ENCODE assay signal across 9 mouse cellular contexts in the genomic region with DNA sequence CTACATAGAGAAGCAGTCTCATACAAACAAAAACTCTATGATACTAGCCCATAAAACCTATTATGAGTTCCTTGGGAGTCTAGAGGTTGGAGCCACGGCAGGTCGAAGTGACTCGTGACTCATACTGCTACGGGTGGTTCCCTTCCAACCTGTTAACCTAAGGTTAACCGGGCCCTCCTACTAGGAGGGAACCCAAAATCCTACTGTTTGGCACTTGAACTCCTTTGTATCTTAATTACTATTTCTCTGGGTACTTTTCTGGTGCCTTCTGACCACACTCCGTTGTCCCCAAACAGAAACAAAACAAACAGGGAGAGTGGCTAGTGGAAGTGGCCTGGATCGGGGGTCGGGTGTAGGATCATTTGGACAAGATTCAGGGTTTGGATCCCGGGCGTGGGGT. TPM values are rescaled to one million over a fixed set of nuclear protein-coding genes. Genes with fewer than 3 reads are reported as not detected.
DNase-seq lines count a peak whose midpoint lies in the region; ATAC-seq and TF ChIP-seq lines count a peak whose summit lies in the region.
"Had no signal": no experiment of that assay in that cellular context is flagged by ENCODE, and none has a peak within 500 bp of the region (broad histone marks: within the 10 kb centered on the region; RNA-seq: fewer than 3 reads in every experiment).

No protein-coding gene starts in this region.

- intact Hi-C loops in heart, postnatal 10 days (cut with DNase I), result loop anchor here (5.0 to 10.0 kb wide), 2 partner anchors 40 to 737 kb away; a partner anchor contains a TSS

- H3K36me3 ChIP-seq in heart, embryonic 15.5 days, result peaks cover 30% of the 10 kb centered on the region
- H3K36me3 ChIP-seq in E14TG2a.4 (ENCODE audit: insufficient read depth, low read length), result peaks cover 44% of the 10 kb centered on the region
- peaks cover 44% of the 10 kb centered on the region for H3K36me3 ChIP-seq in hindbrain, embryonic 10.5 days
- H3K36me3 ChIP-seq in midbrain, embryonic 11.5 days (ENCODE audit: control insufficient read depth, insufficient read depth, low read length), result peaks cover 18% of the 10 kb centered on the region

- no peaks in the 10 kb centered on the region for H3K27me3 ChIP-seq in heart, embryonic 15.5 days
- peaks cover 13% of the 10 kb centered on the region for H3K27me3 ChIP-seq in E14TG2a.4 (ENCODE audit: insufficient read depth, low read length)
- H3K27me3 ChIP-seq in hindbrain, embryonic 10.5 days (ENCODE audit: insufficient read depth, poor library complexity, severe bottlenecking), result no peaks in the 10 kb centered on the region
- no peaks in the 10 kb centered on the region for H3K27me3 ChIP-seq in midbrain, embryonic 11.5 days (ENCODE audit: control insufficient read depth, insufficient read depth, low read length)

- no peaks in the 10 kb centered on the region for H3K9me3 ChIP-seq in heart, embryonic 15.5 days (replicated peaks)
- H3K9me3 ChIP-seq in E14TG2a.4 (ENCODE audit: low read length), result no peaks in the 10 kb centered on the region
- no peaks in the 10 kb centered on the region for H3K9me3 ChIP-seq in hindbrain, embryonic 10.5 days
- H3K9me3 ChIP-seq in midbrain, embryonic 11.5 days (ENCODE audit: control insufficient read depth, low read length), result no peaks in the 10 kb centered on the region

- peaks cover 17% of the 10 kb centered on the region for H3K4me1 ChIP-seq in heart, embryonic 15.5 days (replicated peaks)
- peaks cover 31% of the 10 kb centered on the region for H3K4me1 ChIP-seq in E14TG2a.4 (replicated peaks; ENCODE audit: low read depth, low read length)
- peaks cover 32% of the 10 kb centered on the region for H3K4me1 ChIP-seq in hindbrain, embryonic 10.5 days (replicated peaks)
- peaks cover 16% of the 10 kb centered on the region for H3K4me1 ChIP-seq in midbrain, embryonic 11.5 days (ENCODE audit: control insufficient read depth, insufficient read depth, low read length)

- H3K4me3 ChIP-seq in heart, embryonic 15.5 days, result peak overlapping the region; percentile 96
- peak overlapping the region; percentile 99 for H3K4me3 ChIP-seq in E14TG2a.4 (replicated peaks; ENCODE audit: low read length)
- H3K4me3 ChIP-seq in hindbrain, embryonic 10.5 days, result peak overlapping the region; percentile 90
- peak overlapping the region; percentile 89 for H3K4me3 ChIP-seq in midbrain, embryonic 11.5 days (ENCODE audit: low read depth, low read length)

- peak overlapping the region; percentile 66; the same call in 1 of the 2 replicates for H3K27ac ChIP-seq in heart, embryonic 15.5 days
- H3K27ac ChIP-seq in hindbrain, embryonic 10.5 days, result peak overlapping the region; percentile 90
- H3K27ac ChIP-seq in midbrain, embryonic 11.5 days (ENCODE audit: low read depth, low read length), result no peak overlapping the region

- peak overlapping the region; percentile 91 for H3K4me2 ChIP-seq in heart, embryonic 15.5 days
- peak overlapping the region; percentile 74 for H3K4me2 ChIP-seq in midbrain, embryonic 11.5 days

- ATAC-seq in heart, embryonic 15.5 days (replicated peaks; ENCODE audit: insufficient number of reproducible peaks, insufficient read depth, low FRiP score, low read depth), result no peak
- no peak for ATAC-seq in midbrain, embryonic 11.5 days (ENCODE audit: low FRiP score)

- 36% methylated on average over 10 of the region's 10 CpGs for WGBS in heart, embryonic 15.5 days
- WGBS in hindbrain, embryonic 10.5 days, result 56% methylated on average over 10 of the region's 10 CpGs
- WGBS in midbrain, embryonic 11.5 days, result 58% methylated on average over 10 of the region's 10 CpGs

- no peak for TF ChIP-seq CTCF in E14TG2a.4 (conservative IDR thresholded peaks at IDR 0.05; ENCODE audit: low read length)

- no peak for DNase-seq in heart, postnatal 10 days
- no peak for DNase-seq in hindbrain, embryonic 10.5 days (ENCODE audit: low spot score)
- DNase-seq in midbrain, embryonic 11.5 days (ENCODE audit: low spot score, missing footprints), result no peak
- DNase-seq in adrenal gland, postnatal 14 days, result no peak
- DNase-seq in left cerebral cortex, adult 11 months (ENCODE audit: low spot score), result no peak
- DNase-seq in left cerebral cortex, adult 18-20 months (ENCODE audit: low spot score in 2 of 2), result no peak
- DNase-seq: kidney, adult 9 months had no signal

- H3K9ac ChIP-seq in heart, embryonic 15.5 days, result peak overlapping the region; percentile 98
- peak overlapping the region; percentile 92 for H3K9ac ChIP-seq in midbrain, embryonic 11.5 days (ENCODE audit: low read length)

RNA-seq across cellular contexts. Expression of a gene that starts 0.7 kb away (rescaled TPM):
- 89.2 and 106 TPM in 2 replicates for polyA plus RNA-seq in heart, embryonic 15.5 days (2015; fragmentation: Nextera tagmentation; extraction: Ambion mirVana)
- total RNA-seq in heart, postnatal 10 days (2021), result 10 to 100 TPM; 64.2 to 82.9 TPM
- polyA plus RNA-seq in hindbrain, embryonic 10.5 days (2016; fragmentation: Nextera tagmentation; extraction: Ambion mirVana), result 142 and 158 TPM in 2 replicates
- polyA plus RNA-seq in midbrain, embryonic 11.5 days (2014; fragmentation: Nextera tagmentation; extraction: Ambion mirVana), result 92.7 and 104 TPM in 2 replicates
- 75.4 and 100 TPM in 2 replicates for total RNA-seq in adrenal gland, postnatal 14 days (2021)
- 100 to 1,000 TPM in 1 of 2 experiments, 10 to 100 TPM in 1; 88.7 to 103 TPM for total RNA-seq in left cerebral cortex, adult 18-20 months (2021)

RNA-seq across cellular contexts. Expression of a gene that starts 0.8 kb away (rescaled TPM):
- polyA plus RNA-seq in heart, embryonic 15.5 days (2015; fragmentation: Nextera tagmentation; extraction: Ambion mirVana), result 3.6 and 4.4 TPM in 2 replicates
- total RNA-seq in heart, postnatal 10 days (2021), result 10 to 100 TPM; 42.9 to 48.5 TPM
- 5.3 and 5.7 TPM in 2 replicates for polyA plus RNA-seq in hindbrain, embryonic 10.5 days (2016; fragmentation: Nextera tagmentation; extraction: Ambion mirVana)
- polyA plus RNA-seq in midbrain, embryonic 11.5 days (2014; fragmentation: Nextera tagmentation; extraction: Ambion mirVana), result 5.9 and 6.0 TPM in 2 replicates
- total RNA-seq in adrenal gland, postnatal 14 days (2021), result 2.6 and 4.9 TPM in 2 replicates
- total RNA-seq in left cerebral cortex, adult 18-20 months (2021), result 1 to 10 TPM; 5.9 to 9.8 TPM

RNA-seq across cellular contexts. Expression of a gene that starts 12.8 kb away (rescaled TPM):
- 17.7 and 20.8 TPM in 2 replicates for polyA plus RNA-seq in heart, embryonic 15.5 days (2015; fragmentation: Nextera tagmentation; extraction: Ambion mirVana)
- 10 to 100 TPM; 26.4 to 27.9 TPM for total RNA-seq in heart, postnatal 10 days (2021)
- polyA plus RNA-seq in hindbrain, embryonic 10.5 days (2016; fragmentation: Nextera tagmentation; extraction: Ambion mirVana), result 36.7 and 37.2 TPM in 2 replicates
- 30.9 and 34.3 TPM in 2 replicates for polyA plus RNA-seq in midbrain, embryonic 11.5 days (2014; fragmentation: Nextera tagmentation; extraction: Ambion mirVana)
- total RNA-seq in adrenal gland, postnatal 14 days (2021), result 53.1 and 57.7 TPM in 2 replicates
- 10 to 100 TPM; 94.7 to 98.6 TPM for total RNA-seq in left cerebral cortex, adult 18-20 months (2021)

RNA-seq across cellular contexts. Expression of a gene that starts 24.2 kb away (rescaled TPM):
- polyA plus RNA-seq in heart, embryonic 15.5 days (2015; fragmentation: Nextera tagmentation; extraction: Ambion mirVana), result 3.4 and 4.5 TPM in 2 replicates
- total RNA-seq in heart, postnatal 10 days (2021), result 1 to 10 TPM; 6.4 to 6.8 TPM
- 2.3 and 3.3 TPM in 2 replicates for polyA plus RNA-seq in hindbrain, embryonic 10.5 days (2016; fragmentation: Nextera tagmentation; extraction: Ambion mirVana)
- 1.2 and 1.7 TPM in 2 replicates for polyA plus RNA-seq in midbrain, embryonic 11.5 days (2014; fragmentation: Nextera tagmentation; extraction: Ambion mirVana)
- 12.2 and 18.7 TPM in 2 replicates for total RNA-seq in adrenal gland, postnatal 14 days (2021)
- total RNA-seq in left cerebral cortex, adult 18-20 months (2021), result 10 to 100 TPM; 79.4 to 82.0 TPM

RNA-seq across cellular contexts. Expression of a gene that starts 25.8 kb away (rescaled TPM):
- polyA plus RNA-seq in heart, embryonic 15.5 days (2015; fragmentation: Nextera tagmentation; extraction: Ambion mirVana), result 5.9 and 7.1 TPM in 2 replicates
- total RNA-seq in heart, postnatal 10 days (2021), result 10 to 100 TPM in 1 of 2 experiments, 1 to 10 TPM in 1; 9.6 to 29.0 TPM
- polyA plus RNA-seq in hindbrain, embryonic 10.5 days (2016; fragmentation: Nextera tagmentation; extraction: Ambion mirVana), result 3.2 and 4.9 TPM in 2 replicates
- 1.7 and 2.2 TPM in 2 replicates for polyA plus RNA-seq in midbrain, embryonic 11.5 days (2014; fragmentation: Nextera tagmentation; extraction: Ambion mirVana)
- 33.6 and 54.6 TPM in 2 replicates for total RNA-seq in adrenal gland, postnatal 14 days (2021)
- not detected for total RNA-seq in left cerebral cortex, adult 18-20 months (2021)
